Mouse (Mus musculus) CH12.LX (cell line): ENCODE data around the gene Ehmt1. TPM values are rescaled to one million over a fixed set of nuclear protein-coding genes. Genes with fewer than 3 reads are reported as not detected.

Source experiments
- DNase-seq: peaks from one replicate; pipeline ENCODE4 v3.0.0-alpha.2; 2013; ENCODE audit errors: extremely low read depth
- H3K27ac ChIP-seq: 2 replicates; pipeline ENCODE4 v1.5.1; 2012; ENCODE audit warnings: low read depth, mild to moderate bottlenecking, control low read depth, moderate library complexity; ENCODE audit not compliant: insufficient read depth
- H3K27me3 ChIP-seq: replicated peaks from 2 replicates; pipeline ENCODE3; 2012; ENCODE audit warnings: inconsistent platforms
- H3K36me3 ChIP-seq, 2 experiments: replicated peaks in 1 of 2; 2 replicates each; pipeline versions ENCODE3 to v1.6.1; 2012; ENCODE audit warnings: inconsistent platforms in 1 of 2, low read length in 1 of 2, mild to moderate bottlenecking in 1 of 2, mixed read lengths in 1 of 2, moderate library complexity in 1 of 2; ENCODE audit not compliant: control insufficient read depth in 1 of 2, insufficient read depth in 1 of 2
- H3K4me1 ChIP-seq, 2 experiments: 2 replicates each; pipeline ENCODE4 v1.6.1; 2012; ENCODE audit warnings: inconsistent platforms in 1 of 2, moderate library complexity in 1 of 2; ENCODE audit not compliant: insufficient read depth in 2 of 2, control insufficient read depth in 1 of 2
- H3K4me2 ChIP-seq: 2 replicates; pipeline ENCODE4 v1.6.1; 2012; ENCODE audit warnings: low read depth, mild to moderate bottlenecking, control low read depth; ENCODE audit not compliant: poor library complexity, insufficient read depth, severe bottlenecking
- H3K4me3 ChIP-seq, 3 experiments: fragments of 150-350 bp in 1 of 3; sonication (generic) in 1 of 3; replicated peaks in 1 of 3; 2 replicates each; pipeline versions ENCODE3 to v1.5.1; 2011 to 2012; ENCODE audit warnings: low read depth in 2 of 3, low read length in 2 of 3, mild to moderate bottlenecking in 2 of 3, moderate library complexity in 2 of 3, control low read depth in 1 of 3, improper control_type of control experiment in 1 of 3, inconsistent platforms in 1 of 3, mixed read lengths in 1 of 3; ENCODE audit not compliant: poor library complexity in 1 of 3
- H3K79me2 ChIP-seq: replicated peaks from 2 replicates; pipeline ENCODE4 v1.6.1; 2012; ENCODE audit warnings: mild to moderate bottlenecking, moderate library complexity; ENCODE audit not compliant: control insufficient read depth, poor library complexity, insufficient read depth, severe bottlenecking; ENCODE audit errors: extremely low read depth
- H3K9ac ChIP-seq: 2 replicates; pipeline ENCODE4 v1.6.1; 2012; ENCODE audit warnings: low read depth, mild to moderate bottlenecking, control low read depth, moderate library complexity; ENCODE audit not compliant: insufficient read depth
- H3K9me3 ChIP-seq: replicated peaks from 2 replicates; pipeline ENCODE3; 2012; ENCODE audit warnings: low read length, inconsistent platforms, mixed read lengths
- CHD2 ChIP-seq: IDR thresholded peaks from 2 replicates; pipeline ENCODE4 v1.6.1; 2011; ENCODE audit warnings: low read length, improper control_type of control experiment
- CTCF ChIP-seq, 2 experiments: IDR thresholded peaks in 1 of 2; conservative IDR thresholded peaks in 1 of 2; 2 replicates each; pipeline ENCODE4 v1.5.1; 2011 to 2012; ENCODE audit warnings: low read depth in 2 of 2, low read length in 2 of 2, improper control_type of control experiment in 1 of 2, inconsistent platforms in 1 of 2, mild to moderate bottlenecking in 1 of 2, moderate library complexity in 1 of 2
- ELF1 ChIP-seq: IDR thresholded peaks from 2 replicates; pipeline ENCODE4 v1.6.1; 2014; ENCODE audit warnings: low read depth, mild to moderate bottlenecking, inconsistent platforms, low read length, improper control_type of control experiment
- EP300 ChIP-seq: IDR thresholded peaks from 2 replicates; pipeline ENCODE4 v1.6.1; 2011; ENCODE audit warnings: low read length, improper control_type of control experiment
- ETS1 ChIP-seq: conservative IDR thresholded peaks from 2 replicates; pipeline ENCODE4 v1.6.1; 2012; ENCODE audit warnings: low read depth, mild to moderate bottlenecking, inconsistent platforms, low read length, improper control_type of control experiment, moderate library complexity
- HCFC1 ChIP-seq: IDR thresholded peaks from 2 replicates; pipeline ENCODE4 v1.6.1; 2012; ENCODE audit warnings: low read depth, mild to moderate bottlenecking, inconsistent platforms, low read length, improper control_type of control experiment
- IRF4 ChIP-seq: IDR thresholded peaks from 2 replicates; pipeline ENCODE4 v1.6.1; 2014; ENCODE audit warnings: low read depth, mild to moderate bottlenecking, inconsistent platforms, low read length, improper control_type of control experiment
- JUND ChIP-seq: conservative IDR thresholded peaks from 2 replicates; pipeline ENCODE4 v1.6.1; 2011; ENCODE audit warnings: low read depth, low read length, improper control_type of control experiment
- KAT2A ChIP-seq: IDR thresholded peaks from 2 replicates; pipeline ENCODE4 v1.6.1; 2012; ENCODE audit warnings: low read length, improper control_type of control experiment, inconsistent platforms; ENCODE audit not compliant: insufficient replicate concordance
- MAZ ChIP-seq: IDR thresholded peaks from 2 replicates; pipeline ENCODE4 v1.6.1; 2012; ENCODE audit warnings: low read depth, mild to moderate bottlenecking, inconsistent platforms, low read length, improper control_type of control experiment, moderate library complexity
- MEF2A ChIP-seq: IDR thresholded peaks from 2 replicates; pipeline ENCODE4 v1.6.1; 2014; ENCODE audit warnings: low read depth, mild to moderate bottlenecking, inconsistent platforms, low read length, improper control_type of control experiment, borderline replicate concordance
- MYC ChIP-seq: IDR thresholded peaks from 2 replicates; pipeline ENCODE4 v1.6.1; 2011; ENCODE audit warnings: low read depth, mild to moderate bottlenecking, improper control_type of control experiment, low read length
- NELFE ChIP-seq: IDR thresholded peaks from 2 replicates; pipeline ENCODE4 v1.6.1; 2011; ENCODE audit warnings: low read depth, low read length, improper control_type of control experiment
- NRF1 ChIP-seq: IDR thresholded peaks from 2 replicates; pipeline ENCODE4 v1.6.1; 2014; ENCODE audit warnings: low read depth, mild to moderate bottlenecking, inconsistent platforms, low read length, improper control_type of control experiment, moderate library complexity
- PAX5 ChIP-seq: IDR thresholded peaks from 2 replicates; pipeline ENCODE4 v1.6.1; 2012; ENCODE audit warnings: low read length, inconsistent platforms, mixed read lengths
- POLR2A ChIP-seq: IDR thresholded peaks from 2 replicates; pipeline ENCODE4 v1.6.1; 2011; ENCODE audit warnings: low read depth, mild to moderate bottlenecking, improper control_type of control experiment, low read length
- POLR2AphosphoS2 ChIP-seq: IDR thresholded peaks from 2 replicates; pipeline ENCODE4 v1.6.1; 2011; ENCODE audit warnings: low read depth, low read length, improper control_type of control experiment
- RAD21 ChIP-seq: IDR thresholded peaks from 2 replicates; pipeline ENCODE4 v1.6.1; 2011; ENCODE audit warnings: low read depth, mild to moderate bottlenecking, low read length, improper control_type of control experiment, moderate library complexity
- SIN3A ChIP-seq: IDR thresholded peaks from 2 replicates; pipeline ENCODE4 v1.6.1; 2012; ENCODE audit warnings: low read length, improper control_type of control experiment, inconsistent platforms
- TBP ChIP-seq: conservative IDR thresholded peaks from 2 replicates; pipeline ENCODE4 v1.6.1; 2011; ENCODE audit warnings: low read depth, low read length, improper control_type of control experiment
- TCF12 ChIP-seq: IDR thresholded peaks from 2 replicates; pipeline ENCODE4 v1.6.1; 2014; ENCODE audit warnings: low read depth, mild to moderate bottlenecking, inconsistent platforms, low read length, improper control_type of control experiment
- UBTF ChIP-seq: IDR thresholded peaks from 2 replicates; pipeline ENCODE4 v1.6.1; 2012; ENCODE audit warnings: low read depth, mild to moderate bottlenecking, inconsistent platforms, low read length, improper control_type of control experiment, moderate library complexity
- ZC3H11A ChIP-seq: IDR thresholded peaks from 2 replicates; pipeline ENCODE4 v1.6.1; 2012; ENCODE audit warnings: low read depth, mild to moderate bottlenecking, inconsistent platforms, low read length, improper control_type of control experiment
- ZKSCAN1 ChIP-seq: IDR thresholded peaks from 2 replicates; pipeline ENCODE4 v1.6.1; 2012; ENCODE audit warnings: low read depth, inconsistent platforms, low read length, improper control_type of control experiment, borderline replicate concordance
- ZMIZ1 ChIP-seq: IDR thresholded peaks from 2 replicates; pipeline ENCODE4 v1.6.1; 2012; ENCODE audit warnings: low read depth, mild to moderate bottlenecking, inconsistent platforms, low read length, improper control_type of control experiment
- ZNF384 ChIP-seq: IDR thresholded peaks from 2 replicates; pipeline ENCODE4 v1.6.1; 2012; ENCODE audit warnings: low read depth, low read length, improper control_type of control experiment, inconsistent platforms
- dilution Hi-C: fragments of 300-500 bp; cut with MboI; formaldehyde crosslinking; loops from 2 replicates; pipeline ENCODE4 v1.14.3; 2020; ENCODE audit warnings: low sequenced_read_pairs; ENCODE audit not compliant: extremely low pct_unique_long_range_greater_than_20kb, extremely low pct_ligation_motif_present
- in situ Hi-C: fragments of 300-500 bp; cut with MboI; formaldehyde crosslinking; loops from 3 replicates; pipeline ENCODE4 v1.14.3; 2019; ENCODE audit warnings: low sequenced_read_pairs, low pct_ligation_motif_present, low pct_unique_long_range_greater_than_20kb, mixed read lengths
- polyA plus RNA-seq: library from polyadenylated mRNA; unstranded; fragments of >175 nt; gene quantifications from 2 replicates; pipeline ENCODE4 v1.2.1, GENCODE M21; 2012; ENCODE audit warnings: low read depth; ENCODE audit not compliant: insufficient read length
- total RNA-seq, 2 experiments: library from RNA; depleted of rRNA; stranded (reverse); fragments of 300-350 nt in 1 of 2; fragments of >200 nt in 1 of 2; gene quantifications; 2 replicates each; pipeline ENCODE4 v1.2.3; 2012 to 2014

Gene Ehmt1
- total and polyA plus RNA-seq, 3 experiments: 25.5 to 30.7 (median 27.2) TPM

- no peaks in the 10 kb centered on the region for H3K9me3 ChIP-seq
- no peak overlapping the region for H3K4me3 ChIP-seq
- peaks cover 12 to 56% of the 10 kb centered on the region in 2 experiments for H3K4me1 ChIP-seq
- H3K4me2 ChIP-seq: no peak overlapping the region
- dilution Hi-C loops (no loop called here), in situ Hi-C loops (loop anchor here (5.0 to 25.0 kb wide), 3 partner anchors 185 to 448 kb away; no protein-coding TSS in a partner anchor)
- no peak for TF ChIP-seq KAT2A
- no peak for TF ChIP-seq POLR2AphosphoS2
- no peak for TF ChIP-seq ZC3H11A
- no peak for TF ChIP-seq PAX5
- TF ChIP-seq ETS1: no peak
- TF ChIP-seq ZKSCAN1: no peak
- TF ChIP-seq TBP: no peak
- no peaks in the 10 kb centered on the region for H3K27me3 ChIP-seq
- H3K27ac ChIP-seq: no peak overlapping the region
- no peaks in the 10 kb centered on the region for H3K79me2 ChIP-seq
- no peak overlapping the region for H3K9ac ChIP-seq
- no peaks in the 10 kb centered on the region for H3K36me3 ChIP-seq
- no peak for DNase-seq
Observed at GRCm38 (mm10) chr2:24752599-24752998, 166.8 kb downstream of the Ehmt1 start.

GRCm38 (mm10) chr2:24750051-24750450, 169.4 kb downstream of the Ehmt1 start:
- Histone ChIP-seq H3K79me2 (no peaks in the 10 kb centered on the region), H3K4me3 (no peak overlapping the region), H3K27me3 (no peaks in the 10 kb centered on the region), H3K9ac (no peak overlapping the region), H3K27ac (no peak overlapping the region), H3K4me1 (peaks cover 12 to 72% of the 10 kb centered on the region in 2 experiments), H3K9me3 (peaks cover 2% of the 10 kb centered on the region), H3K4me2 (no peak overlapping the region), H3K36me3 (no peaks in the 10 kb centered on the region)
- DNase-seq: no peak
- dilution Hi-C loops: no loop called here
- TF ChIP-seq NELFE (no peak), JUND (no peak), ZMIZ1 (no peak), CHD2 (no peak), POLR2A (no peak), EP300 (no peak)
- in situ Hi-C loops: loop anchor here (5.0 to 25.0 kb wide), 3 partner anchors 183 to 445 kb away; no protein-coding TSS in a partner anchor

- Histone ChIP-seq H3K9ac (peak overlapping the region; percentile 16; the same call in 1 of the 2 replicates), H3K4me1 (peaks cover 14 to 77% of the 10 kb centered on the region in 2 experiments), H3K36me3 (no peaks in the 10 kb centered on the region), H3K27ac (0 out of 2 replicates have a peak overlapping the region, but pooled peaks have one; percentile 40), H3K27me3 (no peaks in the 10 kb centered on the region), H3K4me3 (no peak overlapping the region), H3K4me2 (peak overlapping the region; percentile 37; the same call in 1 of the 2 replicates), H3K79me2 (no peaks in the 10 kb centered on the region), H3K9me3 (peaks cover 2% of the 10 kb centered on the region)
- dilution Hi-C loops (no loop called here), in situ Hi-C loops (no loop called here)
- peak; percentile 91 for DNase-seq
- TF ChIP-seq TCF12 (peak; percentile 99), ZC3H11A (no peak), MYC (no peak), MEF2A (peak; percentile 91), ELF1 (peak; percentile 35; the same call in 1 of the 2 replicates), NRF1 (0 out of 2 replicates have a peak, but pooled peaks have one; percentile 26), HCFC1 (no peak), NELFE (no peak), MAZ (no peak), ZNF384 (no peak), KAT2A (no peak), RAD21 (no peak; the same call in 1 of the 2 replicates), UBTF (no peak), CTCF (conservative IDR thresholded peaks at IDR 0.05 in 1 of 2, IDR thresholded peaks at IDR 0.05 in 1 of 2; ENCODE audit: low read depth in 2 of 2, low read length in 2 of 2) (no peak), POLR2AphosphoS2 (no peak), SIN3A (peak; percentile 81), IRF4 (peak; percentile 96), TBP (no peak), ZMIZ1 (no peak)
Observed at GRCm38 (mm10) chr2:24747878-24748277, 171.5 kb downstream of the Ehmt1 start.
